Mouse (Mus musculus) frontal cortex, postnatal 14 days (tissue): ENCODE data around the gene Rasgrp3.
A peak's percentile ranks its signal among the peaks of the same experiment; 100 is the strongest.
"Not testable (repeated sequence)": the region's sequence is repeated elsewhere in the genome, so short reads cannot be mapped to it uniquely, and the experiment has no call there.

ENCODE experiments used
- DNase-seq, 2 experiments: peaks; one replicate each; pipeline ENCODE4 v3.0.0; 2022; ENCODE audit warnings: low spot score in 2 of 2

The Rasgrp3 gene

DNA sequence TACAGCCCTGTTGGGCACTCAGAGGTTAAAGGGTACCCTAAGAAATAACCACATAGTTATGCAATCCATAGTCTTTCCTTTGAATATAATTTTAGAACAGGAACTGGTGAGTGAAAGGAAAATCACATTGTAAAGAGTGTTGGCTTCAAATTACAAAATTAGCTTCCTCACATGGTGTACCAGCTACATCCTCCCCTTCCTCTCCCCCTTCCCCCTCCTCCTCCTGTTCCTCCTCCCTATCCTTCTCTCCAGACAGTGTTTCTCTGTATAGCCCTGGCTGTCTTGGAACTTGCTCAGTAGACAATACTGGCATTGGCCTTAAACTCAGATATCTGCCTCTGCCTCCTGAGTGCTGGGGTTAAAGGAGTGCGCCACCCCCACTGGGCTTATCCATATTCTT lies 26.1 kb downstream of the Rasgrp3 start:
- DNase-seq, result no peak

DNA sequence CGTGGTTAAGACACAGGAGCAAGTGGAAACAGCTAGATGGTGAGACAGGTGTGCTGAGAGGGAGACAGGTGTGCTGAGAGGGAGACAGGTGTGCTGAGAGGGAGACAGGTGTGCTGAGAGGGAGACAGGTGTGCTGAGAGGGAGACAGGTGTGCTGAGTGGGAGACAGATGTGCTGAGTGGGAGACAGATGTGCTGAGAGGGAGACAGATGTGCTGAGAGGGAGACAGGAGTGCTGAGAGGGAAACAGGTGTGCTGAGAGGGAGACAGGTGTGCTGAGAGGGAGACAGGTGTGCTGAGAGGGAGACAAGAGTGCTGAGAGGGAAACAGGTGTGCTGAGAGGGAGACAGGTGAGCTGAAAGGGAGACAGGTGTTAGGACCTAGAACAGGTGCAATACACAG lies 27.5 kb downstream of the Rasgrp3 start:
- DNase-seq, result not testable (repeated sequence)

DNA sequence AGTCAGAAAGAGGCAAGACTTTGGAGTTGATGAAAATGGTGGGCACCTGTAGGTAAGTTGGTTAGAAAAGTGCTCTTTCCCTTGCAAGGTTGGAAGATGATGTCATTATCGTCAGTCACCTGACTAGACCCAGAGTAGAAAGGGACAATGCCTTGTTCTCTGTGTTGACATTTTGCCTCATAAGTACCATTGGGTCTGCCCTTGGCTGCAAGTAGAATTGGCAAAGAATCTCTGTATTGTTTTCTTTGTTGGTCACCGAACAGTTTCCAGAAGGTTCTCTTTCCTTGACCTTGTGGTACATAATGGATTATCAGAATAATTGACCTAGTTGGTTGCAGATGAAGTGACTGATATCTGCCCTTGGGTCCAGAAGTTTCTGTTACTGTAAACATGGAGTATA lies 27.9 kb downstream of the Rasgrp3 start:
- DNase-seq, result no peak

DNA sequence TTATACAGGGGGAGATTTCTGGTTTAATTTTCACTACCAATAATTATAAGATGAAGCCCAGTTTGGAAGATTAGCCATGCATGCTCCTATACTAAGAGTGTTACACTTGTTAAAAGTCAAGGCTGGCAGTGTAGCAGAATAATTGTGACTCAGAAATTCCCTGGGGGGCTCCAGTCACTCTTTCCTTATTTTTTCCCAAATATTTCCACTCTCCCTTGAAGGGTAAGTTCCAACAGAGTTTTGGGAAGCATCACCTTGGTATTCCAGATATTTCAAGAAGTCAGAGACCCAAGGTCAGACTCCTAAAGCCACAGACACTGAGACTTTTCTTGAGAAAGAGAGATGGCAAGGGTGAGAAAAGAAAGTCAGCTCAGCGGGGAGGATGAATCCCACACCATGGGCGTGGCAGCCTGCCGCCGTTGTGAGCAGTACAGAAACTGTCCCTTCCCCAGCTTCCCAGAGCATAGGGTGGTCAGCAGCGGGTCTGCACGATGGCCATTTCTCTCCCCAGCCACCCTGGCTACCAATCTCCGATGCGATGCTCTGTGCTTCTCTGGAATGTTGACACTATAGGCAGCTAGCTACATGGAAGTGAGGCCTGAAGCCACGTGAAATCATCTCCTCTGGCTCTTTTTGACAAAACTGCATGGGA lies 28.8 kb downstream of the Rasgrp3 start:
- no peak for DNase-seq

DNA sequence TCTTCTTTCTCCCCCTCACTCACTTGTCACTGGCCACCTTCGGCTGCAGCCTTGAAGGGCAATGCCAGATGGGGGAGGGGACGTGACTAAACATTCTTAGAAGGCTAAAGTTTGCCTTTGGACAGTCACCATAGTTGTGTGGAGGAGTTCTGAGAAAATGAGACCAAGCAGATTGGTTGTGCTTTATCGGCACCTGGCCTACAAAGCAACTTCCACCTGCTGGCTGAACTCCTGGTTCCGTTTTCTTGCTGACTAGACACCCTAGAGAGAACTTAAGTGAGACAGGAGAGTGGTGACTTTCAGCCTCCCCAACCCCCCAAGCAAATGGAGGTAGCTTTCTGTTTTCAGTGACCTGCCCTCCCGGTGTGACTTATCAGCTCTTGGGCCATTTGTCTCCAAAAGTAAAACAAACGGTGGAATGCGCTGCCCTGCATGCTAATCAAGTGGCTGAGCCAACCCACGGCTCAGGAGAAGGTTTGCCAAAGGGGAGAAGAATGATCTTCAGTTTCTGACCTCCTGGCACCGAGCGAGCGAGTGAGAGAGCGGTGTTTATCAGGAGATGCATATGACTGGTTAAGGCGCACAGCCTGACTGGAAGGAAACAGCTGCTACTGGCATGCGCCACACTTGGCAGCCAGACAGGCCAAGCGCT lies 29.4 kb downstream of the Rasgrp3 start:
- DNase-seq, result peak; percentile 62 to 80

DNA sequence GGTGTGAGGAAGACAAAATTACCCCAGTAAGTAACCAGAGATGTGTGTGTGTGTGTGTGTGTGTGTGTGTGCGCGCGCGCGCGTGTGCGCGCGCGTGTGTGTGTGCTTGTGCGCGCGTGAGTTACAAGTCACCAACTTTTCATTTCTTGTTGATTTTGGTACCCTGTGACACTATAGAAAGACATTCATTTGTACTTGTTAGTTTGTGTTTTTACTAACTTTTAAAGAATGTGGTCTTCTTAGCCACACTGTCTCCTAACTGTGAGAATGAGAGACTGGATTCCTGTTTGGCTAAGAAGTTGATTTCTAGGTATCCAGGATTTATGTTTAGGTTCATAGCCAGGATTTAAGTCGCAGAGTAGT lies 29.9 kb downstream of the Rasgrp3 start:
- no peak for DNase-seq

DNA sequence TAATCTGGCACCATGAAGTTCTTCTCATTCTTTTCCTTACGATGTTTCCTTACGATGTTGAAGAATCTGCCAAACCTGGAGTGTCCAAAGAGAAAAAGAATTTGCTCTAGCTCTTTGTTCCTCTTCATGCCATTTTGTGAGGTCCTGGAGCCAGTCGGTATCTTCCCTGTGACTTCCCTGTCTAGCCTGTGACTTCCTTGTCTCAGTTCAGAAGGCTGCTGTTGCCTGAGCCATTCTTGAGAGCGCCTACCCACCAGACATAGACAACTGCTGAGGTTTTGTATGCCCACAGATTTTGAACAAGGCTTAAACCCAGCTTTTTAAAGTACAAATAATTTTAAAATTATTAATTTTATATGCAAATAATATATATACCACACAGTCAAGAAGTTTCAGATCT lies 31.3 kb downstream of the Rasgrp3 start:
- no peak for DNase-seq

DNA sequence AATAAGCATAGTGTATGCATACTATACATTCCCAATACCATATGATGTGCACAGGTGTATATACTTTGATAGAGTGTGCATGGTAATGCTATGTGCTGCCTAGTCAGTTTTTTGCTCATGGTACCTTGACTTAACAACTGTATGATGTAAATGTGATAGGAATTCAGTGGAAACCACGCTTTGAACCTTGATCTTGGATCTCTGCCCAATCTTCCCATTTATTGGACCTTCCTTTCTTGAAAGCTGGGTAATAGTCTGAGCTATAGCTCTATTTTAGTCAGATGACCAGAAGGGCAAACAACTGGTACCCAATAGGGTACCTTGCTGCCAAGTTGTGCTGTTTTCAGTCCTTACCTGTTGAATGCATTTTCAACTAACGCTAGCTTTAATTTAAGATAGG lies 31.8 kb downstream of the Rasgrp3 start:
- no peak for DNase-seq

DNA sequence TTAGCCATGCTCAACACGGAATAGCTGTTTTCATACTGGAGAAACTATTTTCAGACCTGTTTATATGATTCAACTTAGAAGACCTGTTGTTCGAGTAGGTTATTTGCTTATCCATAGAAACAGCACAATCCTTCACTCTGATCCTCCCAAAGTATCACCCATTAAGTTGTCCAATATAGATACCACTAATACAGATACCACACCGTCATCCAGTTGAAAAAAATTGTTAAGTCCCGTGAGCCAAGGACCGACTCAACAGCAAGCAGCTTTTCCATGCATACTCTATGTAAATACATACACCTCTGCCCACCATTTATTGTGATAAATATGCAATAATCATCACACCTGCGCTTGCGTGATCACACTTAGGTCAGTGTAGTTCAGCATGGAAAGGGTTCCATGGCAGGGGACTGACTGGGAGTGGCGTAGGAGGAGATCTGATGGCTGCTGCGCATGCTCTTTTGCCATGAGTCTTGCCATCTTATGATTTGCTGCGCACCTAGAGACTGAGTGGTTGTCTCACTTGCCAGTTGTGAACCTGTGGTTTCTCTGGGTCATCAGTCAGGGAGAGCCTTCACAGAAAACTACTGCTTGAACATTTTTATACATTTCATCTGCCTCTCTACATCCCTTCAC lies 32.9 kb downstream of the Rasgrp3 start:
- no peak for DNase-seq

DNA sequence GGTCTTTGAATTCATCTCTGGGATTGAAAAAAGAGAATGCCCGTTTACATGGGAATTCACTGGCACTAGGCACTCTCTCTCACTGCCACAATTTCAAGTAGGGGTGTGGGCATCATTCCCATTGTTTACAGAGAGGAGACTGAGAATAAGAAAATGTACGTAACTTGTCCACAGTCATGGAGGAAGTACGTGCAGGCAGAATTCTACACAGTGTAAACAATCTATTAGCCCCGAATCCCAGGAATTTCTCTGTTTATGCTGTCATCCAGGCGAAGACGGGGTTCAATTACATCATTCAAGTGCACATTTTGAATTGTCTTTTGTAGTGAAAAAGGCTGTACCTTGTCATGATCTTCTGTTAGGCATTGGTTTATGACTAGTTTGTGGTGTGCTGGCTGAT lies 34.6 kb downstream of the Rasgrp3 start:
- no peak for DNase-seq

DNA sequence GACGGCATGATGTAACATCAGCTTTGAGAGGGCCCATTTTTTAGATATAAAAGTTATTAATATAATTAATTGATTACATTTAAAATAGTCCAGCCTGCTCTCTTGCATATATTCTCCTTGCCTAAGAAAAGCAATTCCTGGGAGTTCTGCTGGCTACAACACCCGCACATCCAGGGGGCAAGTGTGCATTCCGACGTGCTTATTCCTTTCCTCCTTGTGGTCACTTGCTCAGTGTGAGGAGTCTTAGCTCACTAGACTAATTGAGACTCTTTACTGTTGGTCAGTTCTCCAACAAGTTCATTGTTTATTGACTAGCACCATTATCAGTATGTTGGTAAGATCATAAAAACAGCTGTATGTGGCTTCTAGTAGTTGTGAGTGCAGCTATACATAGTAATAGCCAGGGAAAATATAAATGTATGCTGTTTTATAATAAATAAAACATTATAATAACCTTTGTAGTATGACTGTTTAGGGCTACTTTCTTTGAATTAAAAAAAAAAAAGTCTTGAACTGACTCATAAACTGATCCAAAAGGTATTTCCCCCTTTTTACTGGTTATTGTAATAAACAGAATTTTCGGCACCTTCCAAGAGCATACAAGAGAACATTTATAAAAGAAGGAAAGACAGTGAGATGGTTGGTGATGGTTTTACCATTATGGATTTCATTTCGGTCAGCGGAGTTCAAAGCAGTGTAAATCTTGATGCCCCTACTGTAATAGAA lies 35.4 kb downstream of the Rasgrp3 start:
- no peak for DNase-seq

DNA sequence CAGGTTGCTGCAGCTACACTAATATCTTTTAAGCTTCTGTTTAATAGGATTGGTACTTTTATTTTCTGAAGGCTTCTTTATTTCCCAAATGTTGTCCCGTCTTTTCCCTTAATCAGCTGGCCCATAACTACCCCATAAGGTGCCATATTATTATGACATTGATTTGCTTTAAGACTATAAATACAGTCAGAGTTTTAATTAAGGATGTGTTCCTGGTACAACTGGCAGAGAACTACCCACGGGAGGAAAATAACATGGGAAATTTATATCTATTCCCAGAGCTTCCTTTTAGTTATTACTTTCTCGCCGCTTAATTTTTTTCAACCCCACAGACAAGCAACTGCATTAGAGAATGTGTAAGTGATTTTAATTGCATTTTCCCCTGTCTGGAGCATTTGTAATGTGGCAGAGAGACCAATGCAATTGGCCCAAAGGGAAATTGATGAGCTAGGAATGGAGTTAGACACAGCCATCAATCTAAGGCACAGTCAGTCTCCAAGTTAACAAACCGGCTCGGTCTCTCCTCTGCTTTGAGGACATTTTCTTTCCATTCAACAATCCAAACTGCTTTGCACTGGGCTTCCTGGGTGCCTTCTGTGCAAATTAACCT lies 36.1 kb downstream of the Rasgrp3 start:
- DNase-seq, result no peak

DNA sequence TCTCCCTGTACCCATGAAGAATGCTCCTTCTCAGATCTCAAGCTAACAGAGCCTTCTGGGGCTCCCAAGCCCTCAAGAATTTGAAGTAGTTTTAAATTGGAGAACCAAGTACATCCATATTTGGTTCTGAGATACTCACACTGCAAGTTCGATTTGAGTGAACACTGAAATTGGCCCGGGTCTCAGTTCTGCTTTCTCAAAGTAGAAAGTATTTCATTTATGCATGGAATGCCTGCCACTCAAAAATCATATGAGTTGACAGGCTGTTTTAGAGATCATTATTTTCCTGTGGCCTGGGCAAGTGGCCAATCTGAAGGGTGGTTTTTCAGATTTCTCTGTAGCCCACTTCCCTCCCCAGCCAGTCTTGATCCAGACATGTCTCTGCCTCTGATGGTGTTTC lies 36.7 kb downstream of the Rasgrp3 start:
- DNase-seq, result no peak

DNA sequence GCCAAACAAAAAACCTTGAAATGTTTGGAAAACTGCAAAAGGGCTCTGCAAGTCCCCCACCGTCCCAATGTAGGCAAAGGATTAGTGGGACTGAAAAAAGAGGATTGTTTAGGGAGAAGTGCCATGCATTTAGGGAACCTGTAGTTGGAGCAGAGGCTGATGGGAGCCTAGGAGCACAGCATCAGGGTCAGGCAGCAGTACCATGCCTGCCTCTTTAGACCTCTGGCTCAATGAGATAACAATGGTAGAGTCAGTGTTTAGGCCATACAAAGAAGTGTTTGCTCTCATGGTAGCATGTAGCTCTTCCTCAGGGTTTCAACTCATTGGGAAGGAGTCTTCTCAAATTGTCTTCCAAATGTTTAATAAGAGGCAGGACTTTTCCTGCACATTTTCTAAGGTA lies 40.3 kb downstream of the Rasgrp3 start:
- no peak for DNase-seq

DNA sequence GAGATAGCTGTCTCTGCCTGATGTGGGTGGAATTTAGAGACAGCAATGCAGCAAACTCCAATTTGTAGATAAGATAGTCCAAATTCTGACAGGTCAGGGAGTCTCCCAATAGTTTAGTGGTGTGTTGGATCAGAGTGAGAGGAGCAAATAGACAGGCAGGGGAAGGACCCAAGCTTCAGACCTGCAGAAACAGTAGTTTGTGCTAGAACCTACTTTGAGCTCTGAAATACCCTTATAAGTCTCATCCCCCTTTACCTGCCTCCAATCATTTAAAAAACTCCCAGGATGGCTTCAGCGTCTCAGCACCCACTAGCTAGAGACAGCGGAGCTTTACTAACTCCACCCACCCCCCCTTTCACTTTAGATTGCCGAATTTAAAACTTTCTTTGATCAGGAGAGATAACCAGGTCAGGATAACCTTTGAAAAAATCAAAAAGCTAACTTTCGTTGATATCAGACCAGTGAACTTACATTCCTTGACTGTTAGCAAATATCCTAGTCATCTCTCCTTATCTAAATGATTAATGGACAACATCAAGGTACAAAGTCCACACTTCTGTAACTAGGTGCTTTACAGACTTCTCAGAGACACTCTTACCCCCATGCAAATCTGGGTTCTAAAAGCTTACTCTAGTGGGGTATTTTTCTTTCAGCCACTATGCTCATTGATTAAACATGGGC lies 41.2 kb downstream of the Rasgrp3 start:
- no peak for DNase-seq

DNA sequence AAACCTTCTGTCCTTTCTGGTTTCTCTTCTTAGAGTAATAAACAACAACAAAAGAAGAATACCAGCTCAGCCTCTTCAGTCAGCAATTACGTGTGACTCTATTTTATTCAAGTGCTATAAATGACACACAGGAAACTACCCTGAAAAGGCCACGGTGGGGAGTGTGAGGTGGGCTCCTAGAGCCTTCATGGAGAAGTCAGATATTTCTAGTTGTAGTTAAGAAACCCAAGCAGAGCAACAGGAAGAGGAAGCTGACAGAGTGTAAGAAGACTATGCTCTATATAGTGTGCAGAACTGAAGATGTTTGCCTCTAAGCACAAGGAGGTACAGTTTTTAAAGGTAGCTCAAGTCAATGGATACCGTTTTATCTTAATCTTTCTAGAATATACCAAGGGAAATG lies 42.0 kb downstream of the Rasgrp3 start:
- DNase-seq, result no peak

DNA sequence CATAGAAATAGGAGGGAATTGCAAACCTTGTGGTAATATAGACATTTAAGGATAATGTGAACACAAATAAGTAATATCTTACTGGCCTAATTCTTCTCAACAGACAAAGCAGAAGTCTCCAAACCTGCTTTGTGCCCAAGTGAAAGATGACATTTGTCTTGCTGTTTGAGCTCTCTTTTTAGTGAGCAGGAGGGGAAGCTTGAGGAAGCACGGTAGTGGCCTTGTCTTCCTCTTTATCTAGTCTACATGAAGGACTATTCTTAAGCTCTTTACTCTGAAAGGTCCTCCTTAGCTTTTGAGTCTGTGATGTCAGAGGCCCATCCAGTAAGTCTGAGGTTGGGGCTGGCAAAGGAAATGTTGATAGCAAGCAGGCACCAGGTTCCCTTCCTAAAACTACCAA lies 43.1 kb downstream of the Rasgrp3 start:
- DNase-seq, result no peak

DNA sequence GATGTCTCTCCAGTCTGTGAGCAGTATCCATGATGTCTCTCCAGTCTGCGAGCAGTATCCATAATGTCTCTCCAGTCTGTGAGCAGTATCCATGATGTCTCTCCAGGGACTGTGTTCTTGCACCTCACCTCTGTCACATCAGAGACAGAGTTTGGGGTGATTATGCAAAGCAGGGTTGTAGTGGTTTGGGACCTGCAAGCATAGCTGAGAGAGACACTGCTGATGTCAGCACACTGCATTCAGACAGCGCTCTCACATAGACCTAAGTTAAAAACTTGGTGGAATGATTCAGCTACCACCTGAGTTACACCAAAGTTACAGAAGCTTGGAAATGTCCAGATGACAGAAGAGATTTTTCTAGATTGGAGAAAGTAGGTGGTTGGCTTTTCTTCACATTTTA lies 44.0 kb downstream of the Rasgrp3 start:
- DNase-seq, result no peak

DNA sequence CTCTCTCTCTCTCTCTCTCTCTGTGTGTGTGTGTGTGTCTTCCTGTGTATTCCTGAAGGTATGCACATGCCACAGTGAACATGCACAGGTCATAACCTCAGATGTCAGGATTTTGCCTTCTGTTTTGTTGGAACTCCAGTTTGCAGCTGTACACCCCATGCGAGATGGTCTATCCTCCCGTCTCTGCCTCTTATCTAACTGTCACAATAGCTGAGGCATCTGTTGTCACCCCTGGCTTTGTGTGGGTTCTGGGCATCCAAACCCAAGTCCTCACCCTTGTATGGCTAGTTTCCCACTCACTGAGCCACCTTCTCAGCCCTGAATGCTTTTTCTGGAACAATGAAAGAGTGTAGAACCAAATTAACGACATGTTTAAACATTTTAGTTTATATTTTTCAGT lies 44.7 kb downstream of the Rasgrp3 start:
- no peak for DNase-seq

DNA sequence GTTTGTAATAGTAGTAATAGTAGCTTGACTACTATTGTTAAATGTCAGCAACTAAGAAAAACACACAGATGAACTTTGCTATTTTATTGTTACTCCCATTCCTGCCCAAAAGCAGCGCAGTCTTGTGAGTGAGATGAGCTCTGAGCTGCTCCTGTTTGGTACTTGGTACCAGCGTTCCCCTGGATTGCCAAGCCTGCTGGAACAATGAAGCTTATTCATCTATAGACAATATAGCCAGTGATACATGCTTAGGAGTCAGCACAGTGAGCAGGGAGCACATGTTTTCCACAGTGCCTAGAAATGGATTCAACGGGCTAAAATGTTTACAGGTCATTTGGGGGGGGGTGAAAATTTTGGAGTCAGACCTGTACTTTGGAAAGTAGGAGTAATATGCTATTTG lies 50.5 kb downstream of the Rasgrp3 start:
- no peak for DNase-seq

DNA sequence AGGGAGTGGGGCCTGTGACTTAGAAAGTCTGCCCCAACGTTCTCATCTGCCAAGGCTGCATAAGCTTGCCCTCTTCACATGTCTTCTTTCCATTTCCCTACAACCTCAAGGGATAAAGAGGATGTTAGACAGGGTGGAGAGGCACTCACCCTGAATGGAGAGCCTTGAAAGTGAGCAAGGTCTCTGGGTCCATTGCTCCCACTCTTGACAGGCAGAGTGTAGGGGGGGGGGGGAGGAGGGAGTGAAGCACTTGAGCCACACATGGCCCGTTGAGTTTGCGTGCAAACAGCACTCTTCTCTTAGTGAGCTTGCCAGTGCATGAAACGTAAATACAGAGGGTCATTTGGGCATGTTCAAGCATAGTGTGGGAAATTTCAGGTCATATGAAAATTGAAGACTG lies 59.5 kb downstream of the Rasgrp3 start:
- no peak for DNase-seq

DNA sequence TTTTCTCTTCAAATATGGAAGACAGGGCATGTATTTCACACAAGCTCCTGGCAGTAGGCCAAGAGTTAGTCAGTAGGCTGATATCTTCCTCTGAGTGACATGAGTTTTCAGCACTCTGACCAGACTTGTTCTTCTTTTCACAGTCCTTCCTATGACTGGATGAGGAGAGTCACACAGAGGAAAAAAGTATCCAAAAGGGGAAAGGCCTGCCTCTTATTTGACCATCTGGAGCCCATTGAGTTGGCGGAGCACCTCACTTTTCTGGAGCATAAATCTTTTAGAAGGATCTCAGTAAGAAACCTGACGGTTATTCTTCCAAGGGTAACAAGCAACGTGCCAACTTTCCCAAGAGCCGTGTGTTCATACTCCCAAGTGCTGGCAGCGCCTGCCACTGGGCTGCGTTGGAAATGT lies 62.5 kb downstream of the Rasgrp3 start:
- no peak for DNase-seq
